In genomic region chr11:120509940-120510339, GRCm38 (mm10) we compare ENCODE assay signal across 12 mouse cellular contexts. TPM values are rescaled to one million over a fixed set of nuclear protein-coding genes. Genes with fewer than 3 reads are reported as not detected.
DNase-seq lines count a peak whose midpoint lies in the region; ATAC-seq and TF ChIP-seq lines count a peak whose summit lies in the region.
"Had no signal": no experiment of that assay in that cellular context is flagged by ENCODE, and none has a peak within 500 bp of the region (broad histone marks: within the 10 kb centered on the region; RNA-seq: fewer than 3 reads in every experiment).

No protein-coding gene starts in this region.

- no peaks in the 10 kb centered on the region for H3K4me1 ChIP-seq in heart, embryonic 16.5 days (ENCODE audit: control insufficient read depth, insufficient read depth, low read length)
- peaks cover 0 to 2% of the 10 kb centered on the region in 2 experiments; a peak in 1 of 4 replicates for H3K4me1 ChIP-seq in ES-E14 (ENCODE audit: control insufficient read depth in 2 of 2, insufficient read depth in 2 of 2, low read length in 2 of 2, poor library complexity in 1 of 2)
- H3K4me1 ChIP-seq in erythroblast, embryonic 14.5 days (ENCODE audit: control insufficient read depth) = peaks cover 31% of the 10 kb centered on the region
- H3K4me1 ChIP-seq in liver, postnatal 0 days (ENCODE audit: insufficient read depth) = peaks cover 14% of the 10 kb centered on the region

- no peak for ATAC-seq in heart, embryonic 16.5 days (replicated peaks; ENCODE audit: extremely low read depth, insufficient read depth, low FRiP score)
- ATAC-seq in liver, postnatal 0 days = peak; percentile 38

- H3K27ac ChIP-seq in heart, embryonic 16.5 days (ENCODE audit: low read length) = peak overlapping the region; percentile 62
- H3K27ac ChIP-seq in ES-E14 (ENCODE audit: insufficient read depth, low read depth, low read length, poor library complexity, severe bottlenecking) = no peak overlapping the region
- peak overlapping the region; percentile 77 for H3K27ac ChIP-seq in liver, postnatal 0 days (ENCODE audit: low read depth)

- WGBS in heart, embryonic 16.5 days = 30% methylated on average over 4 of the region's 4 CpGs
- WGBS in liver, postnatal 0 days (ENCODE audit: insufficient replicate concordance) = 32% methylated on average over 4 of the region's 4 CpGs

- in situ Hi-C loops in ES-E14 (cut with MboI; ENCODE audit: low sequenced_read_pairs in 2 of 2, unreplicated experiment in 2 of 2) = no loop called here

- H3K4me3 ChIP-seq in heart, embryonic 16.5 days (ENCODE audit: low read length) = no peak overlapping the region
- no peak overlapping the region for H3K4me3 ChIP-seq in ES-E14 (ENCODE audit: insufficient read depth in 1 of 2, low read depth in 1 of 2, low read length in 2 of 2, poor library complexity in 1 of 2, severe bottlenecking in 1 of 2)
- H3K4me3 ChIP-seq in erythroblast, embryonic 14.5 days (replicated peaks) = peak overlapping the region; percentile 54
- no peak overlapping the region for H3K4me3 ChIP-seq in liver, postnatal 0 days (ENCODE audit: low read depth, low read length)

- H3K36me3 ChIP-seq in heart, embryonic 16.5 days (ENCODE audit: control insufficient read depth, insufficient read depth) = no peaks in the 10 kb centered on the region
- no peaks in the 10 kb centered on the region for H3K36me3 ChIP-seq in ES-E14 (ENCODE audit: control insufficient read depth, insufficient read depth, low read length, poor library complexity, severe bottlenecking)
- H3K36me3 ChIP-seq in erythroblast, embryonic 14.5 days (ENCODE audit: control insufficient read depth) = no peaks in the 10 kb centered on the region
- no peaks in the 10 kb centered on the region for H3K36me3 ChIP-seq in liver, postnatal 0 days (replicated peaks; ENCODE audit: insufficient read depth, low read length)

- DNase-seq in heart, adult 8-10 months (ENCODE audit: low spot score) = no peak
- DNase-seq in ES-E14 (ENCODE audit: low read depth, low spot score) = no peak
- DNase-seq in liver, postnatal 0 days = no peak
- no peak for DNase-seq in adrenal gland, adult 8-10 months
- no peak for DNase-seq in frontal cortex, postnatal 14 days (ENCODE audit: low spot score in 2 of 2)
- no peak for DNase-seq in right cerebral cortex, postnatal 14 days
- DNase-seq: adrenal gland, postnatal 25 days; spleen, adult 18-20 months had no signal

- no peaks in the 10 kb centered on the region for H3K27me3 ChIP-seq in heart, embryonic 16.5 days (ENCODE audit: control insufficient read depth, insufficient read depth, low read length)
- H3K27me3 ChIP-seq in erythroblast, embryonic 14.5 days (ENCODE audit: control insufficient read depth) = no peaks in the 10 kb centered on the region; the same call in 1 of the 2 replicates
- no peaks in the 10 kb centered on the region for H3K27me3 ChIP-seq in liver, postnatal 0 days (ENCODE audit: insufficient read depth, low read length)

- no peak for TF ChIP-seq CTCF in liver, postnatal 0 days (IDR thresholded peaks at IDR 0.05; ENCODE audit: low read depth)

- peak; percentile 32; the same call in 1 of the 2 replicates for TF ChIP-seq EP300 in liver, postnatal 0 days (IDR thresholded peaks at IDR 0.05; ENCODE audit: low read depth)

- no peaks in the 10 kb centered on the region for H3K9me3 ChIP-seq in heart, embryonic 16.5 days (replicated peaks; ENCODE audit: control insufficient read depth, low read length)
- H3K9me3 ChIP-seq in ES-E14 (ENCODE audit: control insufficient read depth, insufficient read depth, low read depth, low read length) = no peaks in the 10 kb centered on the region
- H3K9me3 ChIP-seq in erythroblast, embryonic 14.5 days (ENCODE audit: control insufficient read depth, low read length) = no peaks in the 10 kb centered on the region
- no peaks in the 10 kb centered on the region for H3K9me3 ChIP-seq in liver, postnatal 0 days (ENCODE audit: low read length)

- H3K4me2 ChIP-seq in heart, embryonic 16.5 days (ENCODE audit: low read depth, low read length) = peak overlapping the region; percentile 65
- peak overlapping the region; percentile 70 for H3K4me2 ChIP-seq in liver, postnatal 0 days (ENCODE audit: low read depth, low read length)

- no peak overlapping the region for H3K9ac ChIP-seq in heart, embryonic 16.5 days (ENCODE audit: low read length)
- H3K9ac ChIP-seq in ES-E14 (ENCODE audit: insufficient read depth, low read depth, low read length, poor library complexity, severe bottlenecking) = no peak overlapping the region
- H3K9ac ChIP-seq in liver, postnatal 0 days (replicated peaks) = peak overlapping the region; percentile 67; the same call in 1 of the 2 replicates

TF ChIP-seq in ES-E14, 5 proteins besides CTCF, POLR2A, EP300 and RAD21:
- TF ChIP-seq ZNF384 (IDR thresholded peaks at IDR 0.05; ENCODE audit: low read depth, low read length) = no peak
- TF ChIP-seq MAFK (IDR thresholded peaks at IDR 0.05; ENCODE audit: insufficient read depth, low read depth, low read length) = 0 out of 2 replicates have a peak, but pooled peaks have one; percentile 44

RNA-seq across cellular contexts. Expression of gene Slc25a10, which starts 18.3 kb away (rescaled TPM):
- 39.6 and 43.9 TPM in 2 replicates for polyA plus RNA-seq in heart, embryonic 16.5 days (2015; fragmentation: Nextera tagmentation; extraction: Ambion mirVana)
- total RNA-seq in heart, adult 8-10 months (2022) = 10 to 100 TPM; 13.7 to 19.4 (median 16.0) TPM
- 30.2 and 35.0 TPM in 2 replicates for total RNA-seq in ES-E14 (2012; rRNA removed)
- 5.5 and 6.6 TPM in 2 replicates for polyA plus RNA-seq in erythroblast, embryonic 14.5 days (2012)
- 96.7 and 99.7 TPM in 2 replicates for polyA plus RNA-seq in liver, postnatal 0 days (2015; fragmentation: Nextera tagmentation; extraction: Ambion mirVana)
- 100 to 1,000 TPM; 121 to 174 (median 163) TPM for total RNA-seq in adrenal gland, adult 8-10 months (2022)

RNA-seq across cellular contexts. Expression of gene Gcgr, which starts 20.6 kb away (rescaled TPM):
- polyA plus RNA-seq in heart, embryonic 16.5 days (2015; fragmentation: Nextera tagmentation; extraction: Ambion mirVana) = 1.4 and 2.7 TPM in 2 replicates
- total RNA-seq in heart, adult 8-10 months (2022) = 1 to 10 TPM in 1 of 4 experiments, under 1 TPM in 3; 0.69 to 1.0 (median 0.78) TPM
- total RNA-seq in ES-E14 (2012; rRNA removed) = 0.40 and 0.53 TPM in 2 replicates
- polyA plus RNA-seq in erythroblast, embryonic 14.5 days (2012) = 0.03 TPM in 1 of 2 replicates, not detected in the other
- 58.5 and 66.9 TPM in 2 replicates for polyA plus RNA-seq in liver, postnatal 0 days (2015; fragmentation: Nextera tagmentation; extraction: Ambion mirVana)
- total RNA-seq in adrenal gland, adult 8-10 months (2022) = 1 to 10 TPM in 3 of 4 experiments, under 1 TPM in 1; 0.87 to 4.0 (median 2.3) TPM
- total RNA-seq: common myeloid progenitor, adult 5-6 weeks had no signal

RNA-seq across cellular contexts. Expression of gene Mrpl12, which starts 25.5 kb away (rescaled TPM):
- polyA plus RNA-seq in heart, embryonic 16.5 days (2015; fragmentation: Nextera tagmentation; extraction: Ambion mirVana) = 247 and 252 TPM in 2 replicates
- total RNA-seq in heart, adult 8-10 months (2022) = 100 to 1,000 TPM; 233 to 251 (median 242) TPM
- total RNA-seq in ES-E14 (2012; rRNA removed) = 100 and 136 TPM in 2 replicates
- polyA plus RNA-seq in erythroblast, embryonic 14.5 days (2012) = 14.6 and 16.8 TPM in 2 replicates
- polyA plus RNA-seq in liver, postnatal 0 days (2015; fragmentation: Nextera tagmentation; extraction: Ambion mirVana) = 133 and 139 TPM in 2 replicates
- 10 to 100 TPM; 77.6 to 95.8 (median 90.1) TPM for total RNA-seq in adrenal gland, adult 8-10 months (2022)

RNA-seq across cellular contexts. Expression of gene Mcrip1, which starts 39.6 kb away (rescaled TPM):
- 134 and 139 TPM in 2 replicates for polyA plus RNA-seq in heart, embryonic 16.5 days (2015; fragmentation: Nextera tagmentation; extraction: Ambion mirVana)
- 10 to 100 TPM; 37.5 to 41.0 (median 38.5) TPM for total RNA-seq in heart, adult 8-10 months (2022)
- total RNA-seq in ES-E14 (2012; rRNA removed) = 18.9 and 20.2 TPM in 2 replicates
- 4.1 and 5.7 TPM in 2 replicates for polyA plus RNA-seq in erythroblast, embryonic 14.5 days (2012)
- polyA plus RNA-seq in liver, postnatal 0 days (2015; fragmentation: Nextera tagmentation; extraction: Ambion mirVana) = 59.2 and 61.0 TPM in 2 replicates
- 10 to 100 TPM; 62.9 to 67.8 (median 65.3) TPM for total RNA-seq in adrenal gland, adult 8-10 months (2022)

RNA-seq across cellular contexts. Expression of gene Ppp1r27, which starts 41.0 kb away (rescaled TPM):
- polyA plus RNA-seq in heart, embryonic 16.5 days (2015; fragmentation: Nextera tagmentation; extraction: Ambion mirVana) = 3.3 and 8.5 TPM in 2 replicates
- under 1 TPM in 1 of 4 experiments, not detected in 3; 0.34 TPM for total RNA-seq in heart, adult 8-10 months (2022)
- total RNA-seq in ES-E14 (2012; rRNA removed) = not detected in 2 replicates
- 0.05 TPM in 1 of 2 replicates, not detected in the other for polyA plus RNA-seq in erythroblast, embryonic 14.5 days (2012)
- 0.19 and 1.5 TPM in 2 replicates for polyA plus RNA-seq in liver, postnatal 0 days (2015; fragmentation: Nextera tagmentation; extraction: Ambion mirVana)
- total RNA-seq in adrenal gland, adult 8-10 months (2022) = 1 to 10 TPM in 3 of 4 experiments, under 1 TPM in 1; 0.78 to 2.8 (median 1.2) TPM
- total RNA-seq: common myeloid progenitor, adult 5-6 weeks; layer of hippocampus, postnatal 10 days had no signal
